Mouse (Mus musculus): ENCODE measurements around the gene Elmsan1. TPM values are rescaled to one million over a fixed set of nuclear protein-coding genes. Genes with fewer than 3 reads are reported as not detected.

Elmsan1 gene
- total RNA-seq, 1 experiment: 9.6 TPM

DNA sequence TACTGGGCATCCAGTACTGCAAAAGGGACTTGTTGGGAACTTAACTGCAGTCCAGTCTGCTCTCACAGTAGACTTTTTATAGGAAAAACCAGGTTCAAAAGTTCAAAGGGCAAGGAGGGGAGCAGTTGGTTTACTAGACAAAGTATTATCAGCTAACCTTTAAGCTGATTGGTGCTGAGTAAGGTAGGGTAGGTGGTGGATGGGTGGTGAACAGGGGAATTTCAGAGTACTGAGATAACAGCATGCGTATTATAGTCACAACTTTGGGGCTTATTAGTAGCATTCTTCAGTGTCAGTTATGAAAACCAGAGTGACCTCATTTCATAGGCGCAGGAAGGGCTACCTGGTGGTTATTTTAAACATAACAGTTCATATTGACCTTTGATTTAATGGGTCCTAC, 119.1 kb downstream of the Elmsan1 start:
- TF ChIP-seq ZC3H11A (IDR thresholded peaks at IDR 0.05; ENCODE audit: borderline replicate concordance, low read depth, low read length): no peak
- TF ChIP-seq HCFC1 (IDR thresholded peaks at IDR 0.05; ENCODE audit: borderline replicate concordance, insufficient read depth, low read length): no peak
- no peak for TF ChIP-seq ZNF384 (IDR thresholded peaks at IDR 0.05; ENCODE audit: low read depth, low read length)
- TF ChIP-seq CHD2 (IDR thresholded peaks at IDR 0.05; ENCODE audit: low read depth, low read length): no peak
- no peak for DNase-seq (ENCODE audit: low read depth, low spot score)
- Histone ChIP-seq H3K4me1 (ENCODE audit: control insufficient read depth in 2 of 2, insufficient read depth in 2 of 2, low read length in 2 of 2, poor library complexity in 1 of 2) (no peaks in the 10 kb centered on the region), H3K4me3 (ENCODE audit: insufficient read depth in 1 of 2, low read depth in 1 of 2, low read length in 2 of 2, poor library complexity in 1 of 2, severe bottlenecking in 1 of 2) (no peak overlapping the region), H3K9me3 (ENCODE audit: control insufficient read depth, insufficient read depth, low read depth, low read length) (no peaks in the 10 kb centered on the region), H3K9ac (ENCODE audit: insufficient read depth, low read depth, low read length, poor library complexity, severe bottlenecking) (no peak overlapping the region), H3K27ac (ENCODE audit: insufficient read depth, low read depth, low read length, poor library complexity, severe bottlenecking) (no peak overlapping the region), H3K36me3 (ENCODE audit: control insufficient read depth, insufficient read depth, low read length, poor library complexity, severe bottlenecking) (no peaks in the 10 kb centered on the region)
- in situ Hi-C loops (cut with MboI; ENCODE audit: low sequenced_read_pairs in 2 of 2, unreplicated experiment in 2 of 2): no loop called here

Other genes with a start within 250 kb of the Elmsan1 start
- gene Heatr4, start 234.0 kb downstream of the Elmsan1 start, total RNA-seq (2012; rRNA removed): not detected in 2 replicates
- 3.7 and 4.1 TPM in 2 replicates for gene Acot2, start 231.0 kb downstream of the Elmsan1 start, total RNA-seq (2012; rRNA removed)
- gene Acot1, start 209.4 kb downstream of the Elmsan1 start, total RNA-seq (2012; rRNA removed): 10.2 and 19.3 TPM in 2 replicates
- gene Acot4, start 180.5 kb downstream of the Elmsan1 start, total RNA-seq (2012; rRNA removed): 0.04 and 0.05 TPM in 2 replicates
- not detected in 2 replicates for gene Gm49366, start 179.9 kb downstream of the Elmsan1 start, total RNA-seq (2012; rRNA removed)
- 0.27 and 0.32 TPM in 2 replicates for gene Acot3, start 166.7 kb downstream of the Elmsan1 start, total RNA-seq (2012; rRNA removed)
- not detected in 2 replicates for gene Acot5, start 149.6 kb downstream of the Elmsan1 start, total RNA-seq (2012; rRNA removed)
- gene Acot6, start 118.2 kb downstream of the Elmsan1 start, total RNA-seq (2012; rRNA removed): 0.36 and 0.58 TPM in 2 replicates
- gene Dnal1, start 104.5 kb downstream of the Elmsan1 start, total RNA-seq (2012; rRNA removed): 3.0 and 3.5 TPM in 2 replicates
- 0.80 and 1.5 TPM in 2 replicates for gene Pnma1, start 70.4 kb downstream of the Elmsan1 start, total RNA-seq (2012; rRNA removed)
- gene Ptgr2, start 66.4 kb upstream of the Elmsan1 start, total RNA-seq (2012; rRNA removed): 16.2 and 16.7 TPM in 2 replicates
- 36.5 and 39.6 TPM in 2 replicates for gene Zfp410, start 98.0 kb upstream of the Elmsan1 start, total RNA-seq (2012; rRNA removed)
- 49.6 and 82.6 TPM in 2 replicates for gene Coq6, start 142.8 kb upstream of the Elmsan1 start, total RNA-seq (2012; rRNA removed)
- 2.9 and 3.7 TPM in 2 replicates for gene Fam161b, start 143.0 kb upstream of the Elmsan1 start, total RNA-seq (2012; rRNA removed)
- 6.4 and 6.9 TPM in 2 replicates for gene Entpd5, start 190.1 kb upstream of the Elmsan1 start, total RNA-seq (2012; rRNA removed)
- gene Bbof1, start 190.2 kb upstream of the Elmsan1 start, total RNA-seq (2012; rRNA removed): 0.63 and 1.2 TPM in 2 replicates
- 15.5 and 20.8 TPM in 2 replicates for gene Rnf113a2, start 198.3 kb upstream of the Elmsan1 start, total RNA-seq (2012; rRNA removed)
- gene Aldh6a1, start 232.1 kb upstream of the Elmsan1 start, total RNA-seq (2012; rRNA removed): 11.4 and 11.9 TPM in 2 replicates
- 10.5 and 13.0 TPM in 2 replicates for gene Lin52, start 232.5 kb upstream of the Elmsan1 start, total RNA-seq (2012; rRNA removed)

All from ES-E14 (cell line).